Mouse (Mus musculus): ENCODE results near the gene 1700001C02Rik.

DNA sequence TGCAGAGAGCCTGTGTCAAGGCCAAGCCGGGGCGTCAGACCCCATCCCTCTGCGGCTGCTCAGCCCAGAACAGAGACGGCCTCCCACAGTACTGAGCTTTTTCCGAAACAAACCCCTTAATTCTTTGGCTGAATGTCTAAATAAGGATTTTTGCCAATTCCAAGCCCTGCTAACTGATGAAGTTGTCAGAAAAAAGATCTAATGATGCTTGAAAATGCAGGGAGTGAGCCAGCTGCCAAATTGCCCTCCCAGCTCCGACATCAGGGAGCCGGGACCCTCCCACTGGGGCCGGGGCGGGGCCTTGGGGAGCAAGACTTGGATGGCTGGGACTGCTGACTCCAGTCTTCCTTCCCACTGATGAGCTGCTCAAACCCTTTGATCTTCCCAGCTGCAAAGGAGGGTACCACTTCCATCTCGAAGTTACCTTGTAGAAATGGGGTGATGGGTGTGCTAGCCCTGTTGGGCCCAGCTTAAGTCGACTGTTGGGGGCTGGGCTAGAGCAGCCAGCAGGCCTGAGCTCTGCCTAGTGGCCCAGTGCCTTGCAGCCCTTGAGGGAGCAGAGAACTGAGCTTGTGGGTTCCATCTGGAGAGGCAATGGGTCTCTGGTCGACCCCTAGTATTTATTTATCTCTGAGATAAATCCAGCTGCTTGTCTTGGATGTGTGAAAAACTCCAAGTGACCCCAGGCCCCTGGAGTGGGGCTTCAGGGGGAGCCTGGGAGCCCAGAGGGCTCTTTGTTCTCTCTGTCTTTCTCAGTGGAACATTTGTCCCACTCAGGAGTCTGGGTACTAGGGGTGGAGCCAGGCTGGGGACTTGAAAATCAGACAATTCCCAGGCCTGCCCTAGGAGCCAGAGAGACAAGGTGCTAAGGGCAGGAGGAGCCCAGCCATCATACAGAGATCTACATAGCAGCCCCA is 60.3 kb downstream of the 1700001C02Rik start:
- no peak for TF ChIP-seq CTCF (IDR thresholded peaks at IDR 0.05; ENCODE audit: borderline replicate concordance, insufficient read depth, low read length)
- TF ChIP-seq POLR2A (IDR thresholded peaks at IDR 0.05; ENCODE audit: low read depth, low read length): no peak

Data from embryonic fibroblast, embryonic 13.5 days (primary cell).